Mouse (Mus musculus): Measurements from ENCODE around the gene Hipk2. TPM values are rescaled to one million over a fixed set of nuclear protein-coding genes. Genes with fewer than 3 reads are reported as not detected.

Hipk2 gene
- total RNA-seq, 1 experiment from 2014 or later: 137 TPM

GRCm38 (mm10) chr6:38752495-38752894 lies 123.5 kb downstream of the Hipk2 start:
- DNase-seq: peak; percentile 40

- DNase-seq: no peak
Measured at GRCm38 (mm10) chr6:38748037-38748436, 127.9 kb downstream of the Hipk2 start.

- no peak for DNase-seq
Measured at GRCm38 (mm10) chr6:38743351-38743750, 132.6 kb downstream of the Hipk2 start.

GRCm38 (mm10) chr6:38742441-38742840 lies 133.5 kb downstream of the Hipk2 start:
- no peak for DNase-seq

- DNase-seq: no peak
Measured at GRCm38 (mm10) chr6:38741024-38741423, 134.9 kb downstream of the Hipk2 start.

- DNase-seq: no peak
Measured at GRCm38 (mm10) chr6:38739266-38739665, 136.7 kb downstream of the Hipk2 start.

- no peak for DNase-seq
Measured at GRCm38 (mm10) chr6:38737763-38738162, 138.2 kb downstream of the Hipk2 start.

GRCm38 (mm10) chr6:38736240-38736639 lies 139.7 kb downstream of the Hipk2 start:
- peak; percentile 85 for DNase-seq

- no peak for DNase-seq
Measured at GRCm38 (mm10) chr6:38732681-38733080, 143.3 kb downstream of the Hipk2 start.

GRCm38 (mm10) chr6:38730169-38731146 lies 145.5 kb downstream of the Hipk2 start:
- DNase-seq: no peak

- no peak for DNase-seq
Measured at GRCm38 (mm10) chr6:38725515-38725914, 150.4 kb downstream of the Hipk2 start.

- DNase-seq: no peak
Measured at GRCm38 (mm10) chr6:38721361-38721760, 154.6 kb downstream of the Hipk2 start.

- no peak for DNase-seq
Measured at GRCm38 (mm10) chr6:38719229-38719628, 156.7 kb downstream of the Hipk2 start.

- no peak for DNase-seq
Measured at GRCm38 (mm10) chr6:38718625-38719024, 157.3 kb downstream of the Hipk2 start.

GRCm38 (mm10) chr6:38715881-38716280 lies 160.1 kb downstream of the Hipk2 start:
- DNase-seq: no peak

GRCm38 (mm10) chr6:38713957-38714898 lies 161.7 kb downstream of the Hipk2 start:
- DNase-seq: no peak

- no peak for DNase-seq
Measured at GRCm38 (mm10) chr6:38710449-38710848, 165.5 kb downstream of the Hipk2 start.

- DNase-seq: no peak
Measured at GRCm38 (mm10) chr6:38704264-38704984, 171.5 kb downstream of the Hipk2 start.

- DNase-seq: no peak
Measured at GRCm38 (mm10) chr6:38703526-38703925, 172.4 kb downstream of the Hipk2 start.

- DNase-seq: peak; percentile 80
Measured at GRCm38 (mm10) chr6:38702810-38703399, 173.1 kb downstream of the Hipk2 start.

- DNase-seq: no peak
Measured at GRCm38 (mm10) chr6:38701421-38701820, 174.5 kb downstream of the Hipk2 start.

Data from adrenal gland, postnatal 25 days (tissue).